Mouse (Mus musculus) ES-Bruce4 (cell line): Measurements from ENCODE around the gene Ubl4b.

Source experiments
- CTCF ChIP-seq: IDR thresholded peaks from one replicate; pipeline ENCODE4 v1.8.1; 2011; ENCODE audit warnings: low read depth, low read length
- EP300 ChIP-seq: IDR thresholded peaks from 2 replicates; pipeline ENCODE4 v1.6.1; 2011; ENCODE audit warnings: low read depth, low read length; ENCODE audit not compliant: insufficient read depth
- POLR2A ChIP-seq: IDR thresholded peaks from one replicate; pipeline ENCODE4 v1.8.1; 2011; ENCODE audit warnings: low read length; ENCODE audit not compliant: insufficient read depth

DNA sequence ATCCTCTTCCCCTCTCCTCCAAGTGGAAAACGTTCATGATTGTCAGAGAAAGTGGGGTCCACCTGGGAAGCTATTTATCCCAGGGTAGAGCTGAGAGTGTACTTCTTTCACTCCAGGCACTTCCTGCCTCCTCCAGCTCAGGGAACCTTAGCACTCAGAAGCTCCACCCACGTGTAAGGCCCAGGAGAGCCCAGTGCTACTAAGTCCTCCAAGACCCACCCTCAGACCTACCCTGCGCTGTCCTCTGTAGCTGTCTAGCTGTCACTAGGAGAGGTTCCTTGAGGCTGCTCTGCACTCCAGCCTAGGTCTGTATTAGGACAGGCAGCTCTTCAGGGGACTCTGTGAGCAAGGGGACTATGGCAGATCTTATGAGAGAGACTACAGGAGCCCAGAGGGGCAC is 3.9 kb upstream of the Ubl4b start:
- TF ChIP-seq CTCF, result no peak
- no peak for TF ChIP-seq POLR2A
- no peak for TF ChIP-seq EP300
